ENCODE assay signal across 10 mouse cellular contexts in genomic region chr3:136165167-136166032, GRCm38 (mm10).
A peak's percentile ranks its signal among the peaks of the same experiment; 100 is the strongest.
DNase-seq lines count a peak whose midpoint lies in the region; ATAC-seq lines count a peak whose summit lies in the region.
"Had no signal": no experiment of that assay in that cellular context is flagged by ENCODE, and none has a peak within 500 bp of the region (broad histone marks: within the 10 kb centered on the region; RNA-seq: fewer than 3 reads in every experiment).

No protein-coding gene starts in this region.

- no peaks in the 10 kb centered on the region for H3K36me3 ChIP-seq in kidney, embryonic 14.5 days (ENCODE audit: control insufficient read depth, insufficient read depth, low read length)
- H3K36me3 ChIP-seq: embryonic facial prominence, embryonic 15.5 days had no signal

- H3K9ac ChIP-seq in kidney, embryonic 14.5 days (ENCODE audit: low read depth, low read length): no peak overlapping the region
- H3K9ac ChIP-seq: embryonic facial prominence, embryonic 15.5 days had no signal

- 83% methylated on average over 7 of the region's 7 CpGs for WGBS in kidney, embryonic 14.5 days

- DNase-seq in adrenal gland, postnatal 25 days: peak; percentile 29
- DNase-seq in adrenal gland, adult 2 months: no peak
- DNase-seq in frontal cortex, adult 2 months (ENCODE audit: extremely low spot score in 1 of 2, low spot score in 1 of 2): peak; percentile 71 to 72
- peak; percentile 72 for DNase-seq in layer of hippocampus, adult 11-12 months (ENCODE audit: low spot score)
- no peak for DNase-seq in thymus, postnatal 36 days
- no peak for DNase-seq in retina, postnatal 1 day
- DNase-seq: kidney, adult 9 months had no signal

- no peaks in the 10 kb centered on the region for H3K9me3 ChIP-seq in kidney, embryonic 14.5 days (ENCODE audit: control insufficient read depth, low read length)
- H3K9me3 ChIP-seq: embryonic facial prominence, embryonic 15.5 days had no signal

- no peak overlapping the region for H3K27ac ChIP-seq in kidney, embryonic 14.5 days (ENCODE audit: low read depth, low read length)
- H3K27ac ChIP-seq: embryonic facial prominence, embryonic 15.5 days had no signal

- peak; percentile 29; the same call in 1 of the 2 replicates for ATAC-seq in megakaryocyte progenitor cell, adult 5-6 weeks (replicated peaks; ENCODE audit: poor library complexity)
- ATAC-seq in kidney, embryonic 14.5 days (ENCODE audit: low FRiP score, low TSS enrichment): no peak

- no peak overlapping the region for H3K4me2 ChIP-seq in kidney, embryonic 14.5 days (replicated peaks; ENCODE audit: low read depth, low read length)
- H3K4me2 ChIP-seq: embryonic facial prominence, embryonic 15.5 days had no signal

- no peak overlapping the region for H3K4me3 ChIP-seq in kidney, embryonic 14.5 days (ENCODE audit: low read length)
- H3K4me3 ChIP-seq: embryonic facial prominence, embryonic 15.5 days had no signal

- H3K27me3 ChIP-seq in kidney, embryonic 14.5 days (ENCODE audit: control insufficient read depth, insufficient read depth, low read length): no peaks in the 10 kb centered on the region
- H3K27me3 ChIP-seq: embryonic facial prominence, embryonic 15.5 days had no signal

- H3K4me1 ChIP-seq in kidney, embryonic 14.5 days (ENCODE audit: control insufficient read depth, insufficient read depth, low read length): no peaks in the 10 kb centered on the region
- H3K4me1 ChIP-seq: embryonic facial prominence, embryonic 15.5 days had no signal

Comparison
In these comparisons a context has a peak if more than half of its experiments do, and no peak if none do; other contexts are left out.
1. DNase-seq: peak in adrenal gland, postnatal 25 days (single experiment), frontal cortex, adult 2 months (2 of 2) and layer of hippocampus, adult 11-12 months (single experiment); none in adrenal gland, adult 2 months (single experiment), thymus, postnatal 36 days (0 of 2) and retina, postnatal 1 day (single experiment).